8 mouse cellular contexts compared by ENCODE assay signal in genomic region chr16:36934841-36935620, GRCm38 (mm10). TPM values are rescaled to one million over a fixed set of nuclear protein-coding genes. Genes with fewer than 3 reads are reported as not detected.
DNase-seq lines count a peak whose midpoint lies in the region; ATAC-seq and TF ChIP-seq lines count a peak whose summit lies in the region.

TSS of gene Hcls1 (plus strand) at chr16:36934983.

- H3K27ac ChIP-seq in heart, embryonic 10.5 days, result peak within 1 kb of the TSS; percentile 7; the same call in 1 of the 2 replicates
- H3K27ac ChIP-seq in liver, embryonic 12.5 days, result peak within 1 kb of the TSS; percentile 67
- peak within 1 kb of the TSS; percentile 97 for H3K27ac ChIP-seq in spleen, adult 2 months (ENCODE audit: insufficient read depth, low read length)
- no peak within 1 kb of the TSS for H3K27ac ChIP-seq in midbrain, embryonic 15.5 days

- 69% methylated on average over 7 of the region's 7 CpGs for WGBS in heart, embryonic 10.5 days
- WGBS in liver, embryonic 12.5 days (ENCODE audit: insufficient replicate concordance), result 34% methylated on average over 7 of the region's 7 CpGs
- 4% methylated on average over 7 of the region's 7 CpGs for WGBS in spleen, adult 2 months
- 86% methylated on average over 7 of the region's 7 CpGs for WGBS in midbrain, embryonic 15.5 days

- peaks cover 31% of the 10 kb centered on the region for H3K36me3 ChIP-seq in heart, embryonic 10.5 days
- H3K36me3 ChIP-seq in liver, embryonic 12.5 days, result peaks cover 30% of the 10 kb centered on the region
- peaks cover 18% of the 10 kb centered on the region for H3K36me3 ChIP-seq in spleen, adult 2 months (ENCODE audit: control insufficient read depth, insufficient read depth, low read length)
- peaks cover 19% of the 10 kb centered on the region for H3K36me3 ChIP-seq in midbrain, embryonic 15.5 days (replicated peaks)

- no peaks in the 10 kb centered on the region for H3K9me3 ChIP-seq in heart, embryonic 10.5 days
- no peaks in the 10 kb centered on the region for H3K9me3 ChIP-seq in liver, embryonic 12.5 days (replicated peaks)
- H3K9me3 ChIP-seq in midbrain, embryonic 15.5 days, result no peaks in the 10 kb centered on the region

- no peaks in the 10 kb centered on the region for H3K27me3 ChIP-seq in heart, embryonic 10.5 days (ENCODE audit: insufficient read depth, poor library complexity, severe bottlenecking)
- no peaks in the 10 kb centered on the region for H3K27me3 ChIP-seq in liver, embryonic 12.5 days (replicated peaks)
- no peaks in the 10 kb centered on the region for H3K27me3 ChIP-seq in spleen, adult 2 months (ENCODE audit: control insufficient read depth, insufficient read depth, low read length)
- no peaks in the 10 kb centered on the region for H3K27me3 ChIP-seq in midbrain, embryonic 15.5 days (replicated peaks)

- peak; percentile 53 for ATAC-seq in liver, embryonic 12.5 days
- ATAC-seq in midbrain, embryonic 15.5 days (replicated peaks), result no peak

- no peak within 1 kb of the TSS for H3K4me3 ChIP-seq in heart, embryonic 10.5 days
- peak within 1 kb of the TSS; percentile 33 for H3K4me3 ChIP-seq in liver, embryonic 12.5 days
- peak within 1 kb of the TSS; percentile 78 for H3K4me3 ChIP-seq in spleen, adult 2 months (ENCODE audit: extremely low read depth, insufficient read depth, insufficient read length)
- H3K4me3 ChIP-seq in midbrain, embryonic 15.5 days, result no peak within 1 kb of the TSS

- H3K9ac ChIP-seq in liver, embryonic 12.5 days, result peak within 1 kb of the TSS; percentile 31; the same call in 1 of the 2 replicates
- H3K9ac ChIP-seq in midbrain, embryonic 15.5 days, result no peak within 1 kb of the TSS

- no peak for TF ChIP-seq CTCF in spleen, adult 2 months (IDR thresholded peaks at IDR 0.05; ENCODE audit: extremely low read depth, insufficient read depth, insufficient read length, insufficient replicate concordance)

- TF ChIP-seq POLR2A in spleen, adult 2 months (IDR thresholded peaks at IDR 0.05; ENCODE audit: low read depth, low read length), result peak; percentile 61

- peak; percentile 82 to 83 for DNase-seq in B cell, adult 2 months
- DNase-seq in T-cell, adult 2 months (ENCODE audit: low spot score), result peak; percentile 74
- no peak for DNase-seq in heart, embryonic 10.5 days (ENCODE audit: low spot score)
- DNase-seq in spleen, adult 2 months (ENCODE audit: low read depth in 1 of 2, low spot score in 2 of 2), result peak; percentile 75 to 80
- no peak for DNase-seq in layer of hippocampus, adult 18-20 months (ENCODE audit: low spot score in 2 of 2)
- no peak for DNase-seq in frontal cortex, postnatal 25 days (ENCODE audit: low spot score in 2 of 2)

- peak within 1 kb of the TSS; percentile 40 for H3K4me2 ChIP-seq in liver, embryonic 12.5 days
- H3K4me2 ChIP-seq in midbrain, embryonic 15.5 days, result no peak within 1 kb of the TSS

- no peaks in the 10 kb centered on the region for H3K4me1 ChIP-seq in heart, embryonic 10.5 days
- H3K4me1 ChIP-seq in liver, embryonic 12.5 days, result peaks cover 23% of the 10 kb centered on the region
- H3K4me1 ChIP-seq in spleen, adult 2 months (ENCODE audit: control insufficient read depth, insufficient read depth, insufficient read length), result peaks cover 35% of the 10 kb centered on the region; the same call in 1 of the 2 replicates
- no peaks in the 10 kb centered on the region for H3K4me1 ChIP-seq in midbrain, embryonic 15.5 days

RNA-seq across cellular contexts. Expression of gene Hcls1, which starts in this region (rescaled TPM):
- polyA plus RNA-seq in heart, embryonic 10.5 days (2016; fragmentation: Nextera tagmentation; extraction: Ambion mirVana), result 2.2 and 3.8 TPM in 2 replicates
- polyA plus RNA-seq in liver, embryonic 12.5 days (2016; fragmentation: Nextera tagmentation; extraction: Ambion mirVana), result 12.5 and 13.1 TPM in 2 replicates
- 114 and 126 TPM in 2 replicates for polyA plus RNA-seq in spleen, adult 2 months (2012; rRNA removed)
- polyA plus RNA-seq in midbrain, embryonic 15.5 days (2015; fragmentation: Nextera tagmentation; extraction: Ambion mirVana), result 2.1 and 2.5 TPM in 2 replicates
- 1 to 10 TPM; 3.4 to 4.9 TPM for total RNA-seq in layer of hippocampus, adult 18-20 months (2021)

Comparison
In these comparisons a context has a peak if more than half of its experiments do, and no peak if none do; other contexts are left out.
1. DNase-seq: peak in B cell, adult 2 months (2 of 2), T-cell, adult 2 months (single experiment) and spleen, adult 2 months (2 of 2); none in heart, embryonic 10.5 days (single experiment), layer of hippocampus, adult 18-20 months (0 of 2) and frontal cortex, postnatal 25 days (0 of 2).
2. H3K4me3 ChIP-seq: peak in liver, embryonic 12.5 days (single experiment) and spleen, adult 2 months (single experiment); none in heart, embryonic 10.5 days (single experiment) and midbrain, embryonic 15.5 days (single experiment).